Mouse (Mus musculus) liver, postnatal 0 days (tissue): ENCODE measurements around the gene C1qtnf9. TPM values are rescaled to one million over a fixed set of nuclear protein-coding genes. Genes with fewer than 3 reads are reported as not detected.

Source experiments
- ATAC-seq: fragments of 200-750 bp; cut with Nextera tagmentation; 2 replicates; pipeline ENCODE4 v1.8.0; 2017; ENCODE audit warnings: mild to moderate bottlenecking, moderate library complexity
- DNase-seq: peaks from one replicate; pipeline ENCODE4 v3.0.0-alpha.2; 2016
- H3K27ac ChIP-seq: fragments of 300-500 bp; sonication (generic); 2 replicates; pipeline ENCODE4 v1.5.1; 2014; ENCODE audit warnings: antibody characterized with exemption, moderate library complexity, mild to moderate bottlenecking, low read depth
- H3K27me3 ChIP-seq: fragments of 300-500 bp; sonication (generic); 2 replicates; pipeline ENCODE4 v1.6.1; 2014; ENCODE audit warnings: low read length, control low read depth, mixed read lengths; ENCODE audit not compliant: insufficient read depth
- H3K36me3 ChIP-seq: fragments of 300-500 bp; sonication (generic); replicated peaks from 2 replicates; pipeline ENCODE4 v1.6.1; 2014; ENCODE audit warnings: mild to moderate bottlenecking, control low read depth, low read length, moderate library complexity, mixed read lengths; ENCODE audit not compliant: insufficient read depth
- H3K4me1 ChIP-seq: fragments of 300-500 bp; sonication (generic); 2 replicates; pipeline ENCODE4 v1.6.1; 2014; ENCODE audit warnings: antibody characterized with exemption, mild to moderate bottlenecking, control low read depth; ENCODE audit not compliant: insufficient read depth
- H3K4me2 ChIP-seq: fragments of 300-500 bp; sonication (generic); 2 replicates; pipeline ENCODE4 v1.6.1; 2014; ENCODE audit warnings: low read depth, mild to moderate bottlenecking, low read length, moderate library complexity, mixed read lengths
- H3K4me3 ChIP-seq: fragments of 300-500 bp; sonication (generic); 2 replicates; pipeline ENCODE4 v1.5.1; 2014; ENCODE audit warnings: low read depth, low read length
- H3K9ac ChIP-seq: fragments of 300-500 bp; sonication (generic); replicated peaks from 2 replicates; pipeline ENCODE4 v1.6.1; 2014; ENCODE audit warnings: mild to moderate bottlenecking, moderate library complexity
- H3K9me3 ChIP-seq: fragments of 300-500 bp; sonication (generic); 2 replicates; pipeline ENCODE4 v1.6.1; 2016; ENCODE audit warnings: mild to moderate bottlenecking, control low read depth, low read length, mixed read lengths
- CTCF ChIP-seq: sonication (generic); IDR thresholded peaks from 2 replicates; pipeline ENCODE4 v1.5.1; 2016; ENCODE audit warnings: antibody characterized with exemption, low read depth
- EP300 ChIP-seq: IDR thresholded peaks from 2 replicates; pipeline ENCODE4 v1.6.1; 2016; ENCODE audit warnings: antibody characterized with exemption, low read depth, mild to moderate bottlenecking
- WGBS: fragments of 180-500 bp; shearing (Covaris S2); extraction: QIAGEN DNeasy Blood & Tissue Kit; methylation state at CpG from one replicate; pipeline ENCODE4 v1.1.7; 2014; ENCODE audit not compliant: insufficient replicate concordance; 5-methylcytosine and 5-hydroxymethylcytosine counted together
- polyA plus RNA-seq: library from polyadenylated mRNA; unstranded; fragments of >200 nt; fragmentation: Nextera tagmentation; extraction: Ambion mirVana; gene quantifications from 2 replicates; pipeline ENCODE4 v1.2.1, GENCODE M21; 2015

Gene C1qtnf9
- polyA plus RNA-seq, 1 experiment from 2014 or later, result 0.25 TPM

- H3K9me3 ChIP-seq, result no peaks in the 10 kb centered on the region
- ATAC-seq (peak; percentile 17; the same call in 1 of the 2 replicates), DNase-seq (no peak)
- no peaks in the 10 kb centered on the region for H3K27me3 ChIP-seq
- peak overlapping the region; percentile 62 for H3K4me2 ChIP-seq
- peaks cover 58% of the 10 kb centered on the region for H3K4me1 ChIP-seq
- H3K4me3 ChIP-seq, result 0 out of 2 replicates have a peak overlapping the region, but pooled peaks have one; percentile 10
- H3K27ac ChIP-seq, result peak overlapping the region; percentile 95
- WGBS, result 37% methylated on average over 10 of the region's 10 CpGs
- H3K36me3 ChIP-seq, result peaks cover 9% of the 10 kb centered on the region; the same call in 1 of the 2 replicates
- no peak for TF ChIP-seq EP300
- TF ChIP-seq CTCF, result no peak
- peak overlapping the region; percentile 34; the same call in 1 of the 2 replicates for H3K9ac ChIP-seq
Observed at GRCm38 (mm10) chr14:60738434-60738938, 29.4 kb upstream of the C1qtnf9 start.

GRCm38 (mm10) chr14:60739155-60739554 is 28.8 kb upstream of the C1qtnf9 start:
- H3K4me3 ChIP-seq, result no peak overlapping the region
- H3K4me2 ChIP-seq, result no peak overlapping the region
- WGBS, result 15% methylated on average over 7 of the region's 9 CpGs
- no peaks in the 10 kb centered on the region for H3K9me3 ChIP-seq
- H3K36me3 ChIP-seq, result peaks cover 9% of the 10 kb centered on the region; the same call in 1 of the 2 replicates
- peaks cover 58% of the 10 kb centered on the region for H3K4me1 ChIP-seq
- TF ChIP-seq CTCF, result no peak
- TF ChIP-seq EP300, result no peak
- no peak for DNase-seq
- no peaks in the 10 kb centered on the region for H3K27me3 ChIP-seq
- H3K27ac ChIP-seq, result peak overlapping the region; percentile 95; the same call in 1 of the 2 replicates
- no peak for ATAC-seq
- H3K9ac ChIP-seq, result no peak overlapping the region

- no peak for ATAC-seq
Observed at GRCm38 (mm10) chr14:60739616-60740015, 28.3 kb upstream of the C1qtnf9 start.

GRCm38 (mm10) chr14:60740507-60740906 is 27.4 kb upstream of the C1qtnf9 start:
- Histone ChIP-seq H3K27me3 (no peaks in the 10 kb centered on the region), H3K4me1 (peaks cover 54% of the 10 kb centered on the region), H3K9ac (no peak overlapping the region), H3K36me3 (peaks cover 11% of the 10 kb centered on the region), H3K27ac (peak overlapping the region; percentile 79; the same call in 1 of the 2 replicates), H3K4me2 (no peak overlapping the region), H3K4me3 (no peak overlapping the region), H3K9me3 (no peaks in the 10 kb centered on the region)
- WGBS, result 69% methylated on average over 5 of the region's 5 CpGs
- ATAC-seq, result no peak
- TF ChIP-seq CTCF, result no peak
- no peak for TF ChIP-seq EP300
- DNase-seq, result no peak

More at GRCm38 (mm10) chr14:60739616-60740015, 28.3 kb upstream of the C1qtnf9 start:
- H3K4me1 ChIP-seq, result peaks cover 59% of the 10 kb centered on the region
- peak overlapping the region; percentile 79 for H3K27ac ChIP-seq
- peaks cover 9% of the 10 kb centered on the region; the same call in 1 of the 2 replicates for H3K36me3 ChIP-seq
- no peaks in the 10 kb centered on the region for H3K9me3 ChIP-seq
- H3K9ac ChIP-seq, result no peak overlapping the region
- no peak for DNase-seq
- TF ChIP-seq CTCF (no peak), EP300 (no peak)
- H3K27me3 ChIP-seq, result no peaks in the 10 kb centered on the region
- no peak overlapping the region for H3K4me3 ChIP-seq
- WGBS, result 63% methylated on average over 12 of the region's 12 CpGs
- no peak overlapping the region for H3K4me2 ChIP-seq

GRCm38 (mm10) chr14:60741033-60741432 is 26.9 kb upstream of the C1qtnf9 start:
- no peaks in the 10 kb centered on the region for H3K9me3 ChIP-seq
- no peak for DNase-seq
- H3K4me3 ChIP-seq, result no peak overlapping the region
- 62% methylated on average over 8 of the region's 8 CpGs for WGBS
- H3K9ac ChIP-seq, result no peak overlapping the region
- TF ChIP-seq CTCF (no peak), EP300 (no peak)
- peaks cover 16% of the 10 kb centered on the region for H3K36me3 ChIP-seq
- peak overlapping the region; percentile 79; the same call in 1 of the 2 replicates for H3K27ac ChIP-seq
- no peaks in the 10 kb centered on the region for H3K27me3 ChIP-seq
- no peak for ATAC-seq
- peaks cover 52% of the 10 kb centered on the region for H3K4me1 ChIP-seq
- H3K4me2 ChIP-seq, result no peak overlapping the region

- H3K9ac ChIP-seq, result no peak overlapping the region
- H3K27ac ChIP-seq, result peak overlapping the region; percentile 79; the same call in 1 of the 2 replicates
- no peak overlapping the region for H3K4me2 ChIP-seq
- peaks cover 47% of the 10 kb centered on the region for H3K4me1 ChIP-seq
- DNase-seq (no peak), ATAC-seq (peak; percentile 26; the same call in 1 of the 2 replicates)
- H3K27me3 ChIP-seq, result no peaks in the 10 kb centered on the region
- H3K9me3 ChIP-seq, result no peaks in the 10 kb centered on the region
- TF ChIP-seq EP300 (peak; percentile 58; the same call in 1 of the 2 replicates), CTCF (no peak)
- H3K36me3 ChIP-seq, result peaks cover 21% of the 10 kb centered on the region
- H3K4me3 ChIP-seq, result no peak overlapping the region
- 51% methylated on average over 6 of the region's 6 CpGs for WGBS
Observed at GRCm38 (mm10) chr14:60741490-60741981, 26.4 kb upstream of the C1qtnf9 start.
